Mouse (Mus musculus): ENCODE results near the gene Dexi. TPM values are rescaled to one million over a fixed set of nuclear protein-coding genes. Genes with fewer than 3 reads are reported as not detected.
A peak's percentile ranks its signal among the peaks of the same experiment; 100 is the strongest.

Dexi gene
- 17.3 and 21.7 TPM in 2 replicates for polyA plus RNA-seq (2015; fragmentation: Nextera tagmentation; extraction: Ambion mirVana)

- H3K9ac ChIP-seq (ENCODE audit: low read depth, low read length), result peak within 1 kb of the TSS; percentile 88
- under 1% methylated on average over 47 of the region's 61 CpGs for WGBS
- peak; percentile 99 for DNase-seq (ENCODE audit: low spot score)
- H3K27me3 ChIP-seq (ENCODE audit: insufficient read depth, low read length), result no peaks in the 10 kb centered on the region
- peak; percentile 92 for ATAC-seq (replicated peaks; ENCODE audit: low FRiP score, low read depth)
- peak within 1 kb of the TSS; percentile 78; the same call in 1 of the 2 replicates for H3K27ac ChIP-seq
- H3K4me3 ChIP-seq (replicated peaks; ENCODE audit: low read depth, low read length), result peak within 1 kb of the TSS; percentile 80
- H3K36me3 ChIP-seq (ENCODE audit: insufficient read depth, low read length), result no peaks in the 10 kb centered on the region
- H3K9me3 ChIP-seq (replicated peaks; ENCODE audit: low read length), result no peaks in the 10 kb centered on the region
- H3K4me1 ChIP-seq (replicated peaks; ENCODE audit: insufficient read depth, low read length), result peaks cover 32% of the 10 kb centered on the region; the same call in 1 of the 2 replicates
- peak; percentile 16; the same call in 1 of the 2 replicates for TF ChIP-seq CTCF (IDR thresholded peaks at IDR 0.05; ENCODE audit: low read depth)
- H3K4me2 ChIP-seq (ENCODE audit: low read length), result peak within 1 kb of the TSS; percentile 98
These were observed at the start of gene Dexi for GRCm38 (mm10) chr16:10542698-10543365. Dexi (minus strand) TSS chr16:10543054.

GRCm38 (mm10) chr16:10586546-10586945 lies 43.7 kb upstream of the Dexi start:
- H3K36me3 ChIP-seq (ENCODE audit: insufficient read depth, low read length), result peaks cover 11% of the 10 kb centered on the region; the same call in 1 of the 2 replicates
- H3K4me2 ChIP-seq (ENCODE audit: low read length), result no peak overlapping the region
- no peak overlapping the region for H3K4me3 ChIP-seq (replicated peaks; ENCODE audit: low read depth, low read length)
- H3K9ac ChIP-seq (ENCODE audit: low read depth, low read length), result no peak overlapping the region
- no peaks in the 10 kb centered on the region for H3K27me3 ChIP-seq (ENCODE audit: insufficient read depth, low read length)
- H3K4me1 ChIP-seq (replicated peaks; ENCODE audit: insufficient read depth, low read length), result no peaks in the 10 kb centered on the region
- ATAC-seq (replicated peaks; ENCODE audit: low FRiP score, low read depth) (no peak), DNase-seq (ENCODE audit: low spot score) (no peak)
- H3K9me3 ChIP-seq (replicated peaks; ENCODE audit: low read length), result no peaks in the 10 kb centered on the region
- TF ChIP-seq CTCF (IDR thresholded peaks at IDR 0.05; ENCODE audit: low read depth), result peak; percentile 53; the same call in 1 of the 2 replicates
- WGBS, result 91% methylated on average over 3 of the region's 3 CpGs
- no peak overlapping the region for H3K27ac ChIP-seq

- no peak for DNase-seq (ENCODE audit: low spot score)
These were observed 42.3 kb upstream of the Dexi start for GRCm38 (mm10) chr16:10585165-10585564.

GRCm38 (mm10) chr16:10581234-10581898 lies 38.5 kb upstream of the Dexi start:
- H3K36me3 ChIP-seq (ENCODE audit: insufficient read depth, low read length), result peaks cover 25% of the 10 kb centered on the region
- no peak for DNase-seq (ENCODE audit: low spot score)
- H3K9me3 ChIP-seq (replicated peaks; ENCODE audit: low read length), result no peaks in the 10 kb centered on the region
- ATAC-seq (replicated peaks; ENCODE audit: low FRiP score, low read depth), result no peak
- H3K27ac ChIP-seq, result no peak overlapping the region
- no peaks in the 10 kb centered on the region for H3K27me3 ChIP-seq (ENCODE audit: insufficient read depth, low read length)
- H3K4me3 ChIP-seq (replicated peaks; ENCODE audit: low read depth, low read length), result no peak overlapping the region
- H3K9ac ChIP-seq (ENCODE audit: low read depth, low read length), result no peak overlapping the region
- no peak for TF ChIP-seq CTCF (IDR thresholded peaks at IDR 0.05; ENCODE audit: low read depth)
- WGBS, result 86% methylated on average over 2 of the region's 2 CpGs
- no peak overlapping the region for H3K4me2 ChIP-seq (ENCODE audit: low read length)
- no peaks in the 10 kb centered on the region for H3K4me1 ChIP-seq (replicated peaks; ENCODE audit: insufficient read depth, low read length)

More at GRCm38 (mm10) chr16:10585165-10585564, 42.3 kb upstream of the Dexi start:
- no peak overlapping the region for H3K27ac ChIP-seq
- no peaks in the 10 kb centered on the region for H3K9me3 ChIP-seq (replicated peaks; ENCODE audit: low read length)
- H3K27me3 ChIP-seq (ENCODE audit: insufficient read depth, low read length), result no peaks in the 10 kb centered on the region
- peaks cover 18% of the 10 kb centered on the region for H3K36me3 ChIP-seq (ENCODE audit: insufficient read depth, low read length)
- WGBS, result 62% methylated on average over 1 of the region's 1 CpGs
- TF ChIP-seq CTCF (IDR thresholded peaks at IDR 0.05; ENCODE audit: low read depth), result no peak
- H3K9ac ChIP-seq (ENCODE audit: low read depth, low read length), result no peak overlapping the region
- no peak for ATAC-seq (replicated peaks; ENCODE audit: low FRiP score, low read depth)
- H3K4me3 ChIP-seq (replicated peaks; ENCODE audit: low read depth, low read length), result no peak overlapping the region
- no peaks in the 10 kb centered on the region for H3K4me1 ChIP-seq (replicated peaks; ENCODE audit: insufficient read depth, low read length)
- H3K4me2 ChIP-seq (ENCODE audit: low read length), result no peak overlapping the region

- Histone ChIP-seq H3K4me1 (replicated peaks; ENCODE audit: insufficient read depth, low read length) (no peaks in the 10 kb centered on the region), H3K4me3 (replicated peaks; ENCODE audit: low read depth, low read length) (no peak overlapping the region), H3K4me2 (ENCODE audit: low read length) (no peak overlapping the region), H3K9me3 (replicated peaks; ENCODE audit: low read length) (no peaks in the 10 kb centered on the region), H3K36me3 (ENCODE audit: insufficient read depth, low read length) (peaks cover 34% of the 10 kb centered on the region), H3K27me3 (ENCODE audit: insufficient read depth, low read length) (no peaks in the 10 kb centered on the region), H3K27ac (no peak overlapping the region), H3K9ac (ENCODE audit: low read depth, low read length) (no peak overlapping the region)
- 80% methylated on average over 1 of the region's 1 CpGs for WGBS
- ATAC-seq (replicated peaks; ENCODE audit: low FRiP score, low read depth), result no peak
- no peak for TF ChIP-seq CTCF (IDR thresholded peaks at IDR 0.05; ENCODE audit: low read depth)
- DNase-seq (ENCODE audit: low spot score), result no peak
These were observed 35.5 kb upstream of the Dexi start for GRCm38 (mm10) chr16:10578376-10578775.

- peaks cover 38% of the 10 kb centered on the region for H3K36me3 ChIP-seq (ENCODE audit: insufficient read depth, low read length)
- no peaks in the 10 kb centered on the region for H3K9me3 ChIP-seq (replicated peaks; ENCODE audit: low read length)
- H3K4me3 ChIP-seq (replicated peaks; ENCODE audit: low read depth, low read length), result no peak overlapping the region
- ATAC-seq (replicated peaks; ENCODE audit: low FRiP score, low read depth), result no peak
- no peak for TF ChIP-seq CTCF (IDR thresholded peaks at IDR 0.05; ENCODE audit: low read depth)
- no peaks in the 10 kb centered on the region for H3K27me3 ChIP-seq (ENCODE audit: insufficient read depth, low read length)
- DNase-seq (ENCODE audit: low spot score), result no peak
- no peak overlapping the region for H3K9ac ChIP-seq (ENCODE audit: low read depth, low read length)
- 68% methylated on average over 5 of the region's 5 CpGs for WGBS
- H3K4me2 ChIP-seq (ENCODE audit: low read length), result no peak overlapping the region
- no peak overlapping the region for H3K27ac ChIP-seq
- no peaks in the 10 kb centered on the region for H3K4me1 ChIP-seq (replicated peaks; ENCODE audit: insufficient read depth, low read length)
These were observed 34.7 kb upstream of the Dexi start for GRCm38 (mm10) chr16:10577548-10577947.

Data from kidney, postnatal 0 days (tissue).